Mouse (Mus musculus): ENCODE measurements around the gene Clstn2.
A peak's percentile ranks its signal among the peaks of the same experiment; 100 is the strongest.

The Clstn2 gene

DNA sequence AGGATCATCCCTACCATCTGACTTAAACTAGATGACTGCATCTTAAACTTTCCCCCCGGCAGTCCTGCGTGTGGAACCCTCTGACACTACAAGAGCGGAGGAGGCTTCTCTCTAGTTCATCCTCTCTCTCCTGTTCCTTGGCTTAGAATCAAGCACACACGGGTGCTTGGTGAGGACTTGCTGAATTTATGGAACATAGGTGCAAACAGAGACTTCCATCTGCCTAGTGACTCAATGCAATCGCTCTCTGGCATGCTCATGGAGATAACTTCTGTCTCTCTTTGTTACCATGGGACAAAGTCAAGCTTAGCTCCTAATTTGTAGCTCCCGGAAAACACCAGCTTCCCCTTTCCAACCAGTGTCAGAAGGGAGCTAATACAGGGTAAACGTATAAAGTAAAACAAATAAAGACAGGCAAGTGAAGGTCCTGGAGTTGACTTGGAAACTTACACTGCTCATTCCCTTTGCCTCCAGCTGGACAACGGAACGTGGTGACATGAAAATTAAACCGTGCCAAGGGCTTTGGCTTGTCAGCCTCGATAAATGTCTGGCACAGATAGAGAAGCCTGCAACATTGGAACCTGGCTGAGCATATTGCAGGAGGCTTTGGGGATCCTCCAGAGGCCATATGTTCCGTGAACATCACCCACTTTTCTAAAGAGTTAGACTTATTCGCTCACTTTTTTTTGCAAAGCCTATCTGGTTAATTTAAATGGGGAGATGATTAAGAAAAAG, 583.5 kb downstream of the Clstn2 start:
- peak; percentile 3 for DNase-seq

DNA sequence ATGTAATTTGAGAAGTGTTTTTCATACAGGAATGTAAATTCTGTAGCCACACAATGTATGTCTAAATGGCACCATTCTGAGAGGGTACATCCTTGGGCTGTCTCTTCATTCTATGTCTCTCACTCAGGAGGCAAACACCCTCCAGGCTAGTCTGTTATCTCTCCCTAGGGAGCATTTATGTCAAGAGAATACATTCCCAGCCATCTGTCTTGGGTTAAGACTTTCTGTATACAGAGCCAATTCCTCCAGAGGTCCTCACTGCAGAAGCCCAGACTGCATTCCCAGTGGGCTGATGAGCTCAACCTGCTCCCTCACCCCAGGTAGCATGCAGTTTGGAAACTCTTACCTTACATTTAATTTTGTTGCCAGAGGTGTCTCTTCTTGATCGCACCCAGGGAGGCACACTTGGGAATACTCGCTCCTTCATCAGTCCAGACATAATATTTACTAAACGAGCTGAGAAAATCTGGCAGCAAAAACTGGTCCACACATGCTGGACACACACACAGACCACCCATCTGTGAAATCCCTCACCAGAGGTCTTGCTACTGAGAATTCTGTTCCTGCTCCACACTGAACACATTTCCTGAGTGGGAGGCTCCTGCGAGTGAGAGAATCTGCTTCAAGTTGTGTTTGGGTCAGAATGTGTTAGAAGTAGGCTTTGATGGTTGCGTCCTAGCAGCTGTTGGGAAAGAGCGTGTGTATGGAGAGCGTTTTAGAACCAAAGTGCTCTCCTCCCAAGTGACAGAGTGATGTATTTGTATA, 592.9 kb downstream of the Clstn2 start:
- DNase-seq = no peak

DNA sequence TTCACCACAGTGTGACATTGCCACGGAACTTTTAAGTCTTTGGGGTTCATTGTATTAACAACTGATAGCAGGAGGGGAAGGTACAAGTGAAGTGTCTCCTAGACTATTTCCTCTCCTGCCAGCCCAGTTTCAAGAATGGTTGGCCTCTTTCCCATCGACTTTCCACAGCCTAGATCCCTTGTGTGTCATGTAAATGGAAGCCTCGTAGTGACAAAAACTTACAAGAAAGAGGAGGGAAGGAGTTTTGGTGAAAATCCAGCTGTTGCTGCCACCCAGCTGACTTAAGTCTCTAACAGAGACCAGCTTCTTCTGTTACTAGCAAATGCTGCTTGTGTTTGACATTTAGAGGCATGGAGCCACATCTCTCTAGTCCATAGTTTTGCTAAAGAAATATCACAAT, 598.3 kb downstream of the Clstn2 start:
- DNase-seq = no peak

DNA sequence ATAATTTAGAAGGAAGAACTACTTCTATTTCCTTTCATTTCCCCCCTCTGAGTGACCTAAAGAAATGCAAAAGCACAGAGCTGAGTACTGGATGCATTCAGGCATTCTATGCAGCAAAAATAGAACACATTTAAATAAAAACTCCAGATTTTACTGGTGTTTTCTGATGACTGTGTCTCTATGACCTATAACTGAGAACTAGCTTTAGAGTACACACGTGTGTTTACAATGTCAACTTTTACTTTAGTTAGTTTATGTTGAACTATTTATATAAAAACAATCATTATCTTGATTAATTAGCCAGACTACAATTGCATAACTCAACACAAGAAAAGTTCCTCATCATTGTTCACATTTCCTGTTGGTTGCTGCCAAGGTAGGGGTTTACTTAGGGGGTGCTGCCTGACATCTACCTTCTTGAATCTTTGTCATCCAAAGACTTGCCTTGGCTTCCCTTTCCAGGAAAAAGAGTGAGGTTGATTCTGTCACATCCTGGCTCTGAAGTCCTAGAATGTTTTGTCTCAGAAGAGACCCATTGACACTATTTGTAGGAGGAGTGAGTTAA, 603.0 kb downstream of the Clstn2 start:
- no peak for DNase-seq

DNA sequence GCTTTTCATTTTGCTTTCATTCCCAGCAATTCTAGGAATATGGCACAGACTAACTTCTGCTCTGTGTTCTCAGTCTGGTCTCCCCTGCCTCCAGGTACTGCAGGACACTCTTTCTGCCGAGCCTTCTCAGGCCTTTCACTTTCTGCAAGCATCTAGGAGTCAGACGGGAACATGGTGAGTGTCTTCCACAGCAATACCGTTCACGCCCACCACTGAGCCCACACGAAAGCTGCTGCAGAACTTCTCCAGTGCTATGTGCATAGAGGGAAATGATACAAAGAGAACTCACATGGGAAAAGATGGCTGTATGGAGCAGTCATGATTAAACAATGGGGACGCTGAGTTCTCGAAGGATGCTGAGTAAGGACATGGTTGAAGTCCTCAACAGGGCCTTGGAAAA, 604.9 kb downstream of the Clstn2 start:
- DNase-seq = no peak

DNA sequence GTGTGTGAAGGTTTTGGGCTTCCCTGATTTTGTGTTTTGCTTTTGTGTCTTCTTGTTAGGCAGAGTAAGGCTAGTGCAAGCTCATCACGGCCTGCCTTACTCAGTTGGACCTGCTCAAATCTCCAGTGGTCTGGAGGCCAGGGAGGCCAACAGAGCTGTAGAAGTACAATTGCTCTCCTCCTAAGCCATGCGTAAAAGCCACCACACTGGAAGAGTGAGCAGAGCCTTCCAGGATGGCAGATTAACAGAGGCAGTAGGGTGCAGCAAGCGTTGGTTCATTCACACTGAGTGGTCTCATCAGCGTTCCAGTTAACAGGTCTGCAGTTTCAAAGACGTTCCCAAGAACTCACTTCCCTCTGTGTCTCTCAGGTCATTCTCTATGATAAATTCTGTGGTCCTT, 612.1 kb downstream of the Clstn2 start:
- DNase-seq = no peak

DNA sequence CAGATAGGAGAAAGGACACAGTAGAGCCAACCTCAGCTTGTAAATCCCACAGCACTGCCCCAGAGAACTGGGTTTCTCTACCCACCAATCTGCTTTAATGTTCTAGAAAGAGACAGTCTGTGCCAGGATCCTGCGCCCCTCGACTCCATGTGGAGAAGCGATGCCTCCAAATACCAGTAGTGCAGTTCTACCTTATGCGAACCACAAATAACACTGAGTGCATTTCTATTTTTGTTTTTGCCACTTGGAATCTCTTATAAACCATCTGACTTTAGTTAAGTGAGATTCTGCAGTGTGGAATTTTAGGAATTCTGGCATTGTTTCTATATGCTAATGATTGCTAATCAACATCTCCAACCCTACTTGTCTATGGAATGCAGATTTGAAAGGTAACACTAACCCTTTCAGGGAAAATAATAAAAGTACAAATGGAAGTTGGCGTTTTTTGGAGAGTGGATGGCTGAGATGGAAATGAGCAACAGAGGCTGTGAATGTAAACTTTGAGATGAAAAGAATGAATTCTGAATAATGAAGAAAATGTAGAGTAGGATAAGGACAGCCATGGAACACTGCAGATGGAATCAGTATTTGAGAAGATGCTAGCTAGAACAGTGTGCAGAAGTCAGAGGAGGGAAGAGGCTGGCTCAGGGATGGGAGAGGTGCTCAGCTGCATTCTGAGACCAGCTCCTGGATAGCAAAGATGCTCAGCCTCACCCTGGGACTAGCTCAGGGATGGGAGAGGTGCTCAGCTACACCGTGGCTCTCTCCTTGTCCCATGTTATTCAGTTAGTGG, 617.9 kb downstream of the Clstn2 start:
- no peak for DNase-seq

DNA sequence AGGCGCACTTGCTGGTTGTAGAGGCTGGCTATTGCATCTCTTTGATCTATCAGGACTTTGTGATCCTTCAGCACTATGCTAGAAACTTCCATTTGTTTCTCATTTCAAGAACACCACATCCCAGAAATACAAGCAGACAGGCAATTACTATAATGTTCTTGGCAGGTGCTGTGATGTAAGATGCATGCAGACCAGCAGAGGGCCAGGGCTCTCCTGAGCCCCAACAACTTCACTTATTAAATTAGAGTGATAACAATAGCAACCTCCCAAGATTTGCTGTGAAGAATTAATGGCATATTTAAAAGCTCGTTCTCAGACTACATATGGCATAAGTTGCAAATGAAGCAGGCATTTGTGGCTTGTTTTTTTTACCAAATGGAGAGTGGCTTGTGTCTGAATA, 624.8 kb downstream of the Clstn2 start:
- no peak for DNase-seq
